Mouse (Mus musculus) CH12.LX (cell line): Measurements from ENCODE around the gene Snx14.

Experiments
- MYC ChIP-seq: IDR thresholded peaks from 2 replicates; pipeline ENCODE4 v1.6.1; 2011; ENCODE audit warnings: low read depth, mild to moderate bottlenecking, improper control_type of control experiment, low read length
- USF1 ChIP-seq: IDR thresholded peaks from 2 replicates; pipeline ENCODE4 v1.6.1; 2014; ENCODE audit warnings: low read depth, mild to moderate bottlenecking, inconsistent platforms, low read length, improper control_type of control experiment

- TF ChIP-seq USF1 (no peak), MYC (no peak)
These were observed 65.8 kb downstream of the Snx14 start for GRCm38 (mm10) chr9:88373001-88373400.
